Mouse (Mus musculus): ENCODE measurements around the gene Anapc13.

- TF ChIP-seq CTCF (IDR thresholded peaks at IDR 0.05; ENCODE audit: insufficient read depth, low read length) (no peak), POLR2A (IDR thresholded peaks at IDR 0.05; ENCODE audit: borderline replicate concordance, extremely low read depth, low read depth, low read length) (no peak)
These were observed 20.9 kb downstream of the Anapc13 start for GRCm38 (mm10) chr9:102647010-102647409.

Measured in lung, adult 2 months (tissue).